Mouse (Mus musculus): ENCODE results near the gene Qprt.
"Not testable (repeated sequence)": the region's sequence is repeated elsewhere in the genome, so short reads cannot be mapped to it uniquely, and the experiment has no call there.

Qprt gene

DNA sequence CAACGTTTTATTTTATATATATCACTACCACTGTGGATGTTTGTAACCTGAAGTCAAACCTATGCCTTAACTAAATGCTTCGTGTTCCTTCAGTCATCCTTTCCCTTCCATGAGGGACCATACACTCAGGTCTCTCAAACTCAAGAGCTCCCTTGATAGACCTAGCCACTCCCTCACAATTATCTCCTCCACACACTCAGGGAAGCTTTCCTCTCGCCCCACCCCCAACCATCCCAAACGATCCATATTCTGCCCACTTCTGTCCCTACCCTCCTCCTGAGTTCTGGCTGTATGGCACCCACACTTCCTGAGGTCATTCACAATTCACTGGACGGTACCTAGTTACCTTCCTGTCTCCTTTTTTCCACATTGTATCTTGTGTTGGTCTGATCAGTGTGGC lies 23.5 kb downstream of the Qprt start:
- no peak for DNase-seq (ENCODE audit: low read depth)

DNA sequence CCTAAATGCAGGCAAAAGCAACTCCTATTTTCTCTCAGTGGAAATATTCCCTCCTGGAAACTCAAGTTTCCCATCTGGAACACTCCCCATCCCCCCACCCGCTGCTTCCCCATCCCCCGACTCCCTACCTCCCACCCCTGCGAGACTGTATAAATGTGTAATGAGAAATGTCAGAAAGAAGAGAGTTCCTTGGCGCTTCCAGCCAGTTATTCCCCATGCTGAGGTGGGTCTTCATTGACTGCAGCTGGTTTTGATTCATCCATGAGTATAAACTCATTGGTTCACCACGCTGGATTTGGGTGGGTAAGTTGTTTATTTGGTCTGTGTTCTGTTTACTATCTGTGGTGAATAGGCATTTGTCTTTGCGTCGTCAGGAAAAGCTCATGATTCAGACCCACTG lies 25.6 kb downstream of the Qprt start:
- no peak for DNase-seq (ENCODE audit: low read depth)

DNA sequence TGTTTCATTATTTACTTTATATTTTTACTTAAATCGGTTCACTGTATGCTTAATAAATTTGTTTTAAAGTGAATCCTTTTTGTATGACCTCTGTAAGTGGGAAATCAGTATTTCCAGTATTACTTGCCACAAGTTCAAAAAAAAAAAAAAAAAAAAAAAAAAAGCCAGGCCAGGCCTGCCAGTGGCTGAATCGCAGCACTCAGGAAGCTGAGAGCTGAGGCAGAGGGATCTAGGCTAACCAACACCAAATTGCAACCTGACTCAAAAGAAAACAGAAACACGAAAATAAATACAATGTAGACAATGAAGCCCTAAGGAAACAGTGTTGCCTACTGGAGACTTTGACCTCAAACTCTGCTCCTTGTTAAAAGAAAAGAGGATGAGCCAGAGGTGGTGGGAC lies 28.1 kb downstream of the Qprt start:
- no peak for DNase-seq (ENCODE audit: low read depth)

DNA sequence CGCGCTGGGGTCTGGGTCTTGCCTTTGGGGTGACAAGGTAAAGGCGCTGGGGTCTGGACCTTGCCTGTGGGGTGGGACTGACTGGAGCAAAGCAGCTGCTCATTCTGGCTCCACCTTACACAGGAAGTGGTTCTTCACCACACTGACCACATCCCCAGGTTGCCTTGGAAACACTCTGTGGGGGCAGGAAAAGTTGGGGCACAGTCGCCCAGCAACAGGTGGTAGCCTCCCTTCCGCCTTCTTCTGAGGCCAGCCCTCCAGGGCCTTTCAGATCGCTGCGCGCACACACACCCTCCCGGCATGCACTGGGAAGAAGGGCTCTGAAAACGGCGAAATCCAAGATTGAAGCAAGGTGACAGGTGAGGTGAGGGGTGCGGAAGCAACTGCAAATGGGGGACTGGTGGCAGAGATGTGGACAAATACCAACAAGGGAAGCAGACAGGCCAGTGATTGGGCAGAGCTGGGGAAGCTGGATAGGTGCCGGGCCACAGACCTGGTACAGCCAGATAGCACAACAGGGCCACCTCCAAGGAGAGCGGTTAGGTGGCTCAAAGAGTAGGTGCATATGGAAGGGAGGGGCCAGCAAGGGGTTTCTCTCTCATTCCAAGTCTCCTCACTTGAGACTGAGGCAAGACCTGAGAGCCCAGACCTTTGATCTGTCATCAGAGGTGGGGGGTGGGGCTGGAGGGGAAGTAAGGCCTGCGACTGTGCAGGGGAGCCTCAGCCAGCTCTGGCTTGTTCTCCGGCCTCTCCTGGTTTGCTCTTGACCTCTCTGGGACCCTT lies 30.7 kb downstream of the Qprt start, which contains the start of gene AI467606:
AI467606 (plus strand) TSS at position 246 of the 783 bp plus-strand sequence.
- DNase-seq (ENCODE audit: low read depth) = peak; percentile 99

DNA sequence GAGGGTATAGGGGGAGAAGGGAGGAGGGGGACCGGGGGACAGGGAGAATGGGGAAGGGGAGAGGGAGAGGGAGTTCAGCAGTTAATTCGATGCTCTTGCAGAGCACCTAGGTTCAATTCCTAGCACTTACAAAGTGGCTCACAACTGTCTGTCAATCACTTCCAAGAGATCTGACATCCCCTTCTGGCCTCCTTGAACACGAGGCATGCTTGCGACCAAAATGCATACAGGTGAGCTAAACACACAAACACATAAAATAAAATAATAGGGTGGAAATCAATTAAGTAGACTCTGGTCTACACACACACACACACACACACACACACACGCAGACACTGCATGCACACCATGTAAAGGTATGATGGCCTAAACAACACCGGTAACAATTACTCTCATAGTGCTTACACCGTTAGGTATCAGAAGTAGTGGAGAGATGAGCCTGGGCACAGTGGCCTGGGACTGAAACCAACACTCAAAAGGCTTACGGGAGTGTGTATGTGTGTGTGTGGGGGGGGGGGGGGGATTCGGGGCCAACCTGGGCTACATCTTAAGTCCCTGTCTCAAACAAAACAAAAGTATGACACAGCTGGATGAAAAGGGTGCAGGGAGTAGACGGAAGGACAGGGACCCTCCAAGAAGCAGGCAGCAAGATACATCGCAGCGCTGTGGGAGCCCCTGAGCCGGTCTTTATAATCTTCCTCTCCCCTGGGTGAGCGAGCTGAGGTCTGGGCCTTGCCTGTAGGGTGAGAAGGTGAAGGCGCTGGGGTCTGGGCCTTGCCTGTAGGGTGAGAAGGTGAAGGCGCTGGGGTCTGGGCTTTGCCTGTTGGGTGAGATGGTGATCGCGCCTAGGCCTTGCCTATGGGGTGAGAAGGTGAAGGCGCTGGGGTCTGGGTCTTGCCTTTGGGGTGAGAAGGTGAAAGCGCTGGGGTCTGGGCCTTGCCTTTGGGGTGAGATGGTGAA lies 31.6 kb downstream of the Qprt start:
- no peak for DNase-seq (ENCODE audit: low read depth)

DNA sequence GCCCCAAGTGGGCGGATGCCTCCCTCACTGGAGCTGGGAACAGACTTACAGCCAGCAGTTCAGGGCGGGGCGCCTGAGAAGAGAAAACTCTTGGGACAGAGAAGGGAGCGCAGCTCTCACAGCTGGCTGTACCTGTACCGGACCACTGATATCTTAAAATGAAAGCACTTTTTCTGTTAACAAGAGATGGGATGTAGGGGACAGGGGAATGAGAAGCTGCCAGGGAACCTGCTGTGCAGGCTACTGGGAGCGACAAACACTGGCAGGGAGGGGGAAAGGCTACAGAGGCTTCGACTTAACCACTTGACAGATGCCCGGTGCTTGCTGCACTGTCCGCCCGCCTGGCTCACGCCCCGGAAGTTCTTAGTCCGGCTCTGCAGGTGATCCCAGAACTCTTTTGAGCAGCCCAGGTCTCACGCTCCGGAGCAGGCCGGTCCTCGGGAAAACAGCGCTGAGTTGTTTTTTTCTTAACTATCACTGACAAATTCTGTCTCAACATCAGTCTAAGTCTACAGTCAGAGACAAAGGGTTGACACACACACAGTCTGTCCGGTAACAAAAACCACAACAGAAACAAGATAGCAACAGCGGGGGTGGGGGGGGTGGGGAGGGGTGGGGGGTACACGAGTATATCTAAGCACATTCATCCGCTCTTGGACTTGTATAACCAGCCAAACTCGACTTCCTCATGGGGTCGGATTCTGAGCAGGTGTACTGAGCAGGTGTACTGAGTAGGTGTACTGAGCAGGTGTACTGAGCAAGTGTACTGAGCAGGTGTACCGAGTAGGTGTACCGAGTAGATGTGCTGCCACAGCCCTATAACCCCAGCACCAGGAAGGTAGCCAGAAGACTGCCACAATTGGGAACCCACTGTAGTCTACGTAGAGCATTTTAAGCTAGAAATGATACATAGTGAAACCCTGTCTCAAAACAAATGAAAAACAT lies 32.9 kb downstream of the Qprt start:
- DNase-seq (ENCODE audit: low read depth) = peak; percentile 61

DNA sequence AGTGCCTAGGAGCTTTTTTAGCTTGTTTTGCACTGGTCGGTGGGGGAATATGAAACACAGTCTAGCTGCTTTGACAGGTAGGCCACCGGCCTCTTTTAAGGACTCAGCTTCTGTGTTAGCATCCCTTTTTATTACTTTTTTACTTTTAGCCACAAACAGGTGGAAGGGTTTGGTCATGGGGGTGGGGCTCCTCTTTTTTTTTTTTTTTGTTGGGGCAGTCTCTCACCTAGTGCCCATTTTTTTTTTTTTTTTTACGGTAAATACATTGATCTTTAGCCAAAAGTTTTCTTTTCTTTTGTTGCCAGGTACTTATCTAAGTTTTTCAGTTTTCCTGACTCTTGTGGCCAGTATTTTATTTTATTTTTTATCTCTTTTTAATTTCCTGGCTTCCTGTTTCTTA lies 33.9 kb downstream of the Qprt start:
- no peak for DNase-seq (ENCODE audit: low read depth)

DNA sequence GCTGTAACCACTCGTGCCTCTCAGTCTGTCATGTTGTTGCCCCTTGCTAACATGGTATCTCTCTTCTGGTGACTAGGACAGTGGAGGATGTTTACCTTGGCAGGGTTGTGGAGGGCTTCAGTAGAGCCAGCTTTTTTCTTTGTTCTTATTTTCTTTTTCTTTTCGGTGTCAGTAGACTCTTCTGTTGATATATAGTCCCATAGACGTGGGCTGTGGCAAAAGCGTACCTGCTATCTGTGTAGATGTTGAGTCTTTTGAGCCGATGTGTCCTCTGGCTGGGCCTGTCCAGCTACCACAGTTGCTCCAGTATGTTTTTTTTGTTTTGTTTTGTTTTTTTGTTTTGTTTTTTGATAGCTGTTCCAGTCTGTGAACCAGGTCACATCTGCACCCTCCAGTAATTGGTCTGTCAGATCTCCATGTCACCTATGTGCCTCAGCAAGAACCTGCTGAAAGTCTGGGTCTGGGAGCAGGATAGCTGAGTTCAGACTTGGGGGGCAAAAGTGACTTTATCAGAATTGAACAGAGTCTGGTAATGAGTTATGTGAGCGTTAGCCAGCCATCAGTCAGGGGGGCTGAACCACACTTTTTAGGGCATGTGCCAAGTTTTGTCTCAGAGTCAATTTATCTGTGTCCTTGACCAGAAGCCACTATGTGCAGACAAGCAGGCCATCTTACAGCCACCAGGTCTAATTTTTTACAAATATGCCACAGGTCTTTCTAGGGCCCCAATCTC lies 34.6 kb downstream of the Qprt start, which contains the start of gene Zg16:
Zg16 (minus strand) TSS at position 51 of the 733 bp plus-strand sequence.
- not testable (repeated sequence) for DNase-seq (ENCODE audit: low read depth)

DNA sequence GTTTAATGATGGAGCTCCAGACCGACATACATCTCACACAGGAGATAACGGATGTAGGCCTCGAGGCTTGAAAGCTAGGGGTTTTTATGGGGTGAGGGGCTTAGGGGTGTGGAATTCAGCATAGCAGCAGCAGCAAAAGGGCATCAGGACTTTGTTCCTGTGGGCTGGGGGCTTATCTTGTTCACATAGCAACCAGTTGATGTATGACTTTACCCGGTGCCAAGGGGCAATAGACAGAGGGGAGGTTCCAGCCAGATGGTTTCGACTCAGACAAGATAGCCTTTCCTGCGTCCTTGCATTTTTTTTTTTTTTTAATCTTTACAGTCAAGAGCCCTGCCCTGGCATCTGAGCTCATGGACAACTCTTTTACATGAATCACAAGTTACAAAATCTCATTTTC lies 36.3 kb downstream of the Qprt start:
- not testable (repeated sequence) for DNase-seq (ENCODE audit: low read depth)

DNA sequence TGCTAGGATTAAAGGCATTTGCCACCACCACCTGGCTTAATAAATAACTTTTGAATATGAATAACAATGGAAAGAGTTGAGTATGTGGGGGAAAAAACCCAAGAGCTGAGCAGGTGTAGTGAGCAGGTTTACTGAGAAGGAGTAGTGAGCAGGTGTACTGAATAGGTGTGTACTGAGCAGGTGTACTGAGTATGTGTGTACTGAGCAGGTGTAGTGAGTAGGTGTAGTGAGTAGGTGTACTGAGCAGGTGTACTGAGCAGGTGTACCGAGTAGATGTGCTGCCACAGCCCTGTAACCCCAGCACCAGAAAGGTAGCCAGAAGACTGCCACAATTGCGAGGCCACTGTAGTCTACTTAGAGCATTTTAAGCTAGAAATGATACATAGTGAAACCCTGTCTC lies 37.2 kb downstream of the Qprt start:
- no peak for DNase-seq (ENCODE audit: low read depth)

DNA sequence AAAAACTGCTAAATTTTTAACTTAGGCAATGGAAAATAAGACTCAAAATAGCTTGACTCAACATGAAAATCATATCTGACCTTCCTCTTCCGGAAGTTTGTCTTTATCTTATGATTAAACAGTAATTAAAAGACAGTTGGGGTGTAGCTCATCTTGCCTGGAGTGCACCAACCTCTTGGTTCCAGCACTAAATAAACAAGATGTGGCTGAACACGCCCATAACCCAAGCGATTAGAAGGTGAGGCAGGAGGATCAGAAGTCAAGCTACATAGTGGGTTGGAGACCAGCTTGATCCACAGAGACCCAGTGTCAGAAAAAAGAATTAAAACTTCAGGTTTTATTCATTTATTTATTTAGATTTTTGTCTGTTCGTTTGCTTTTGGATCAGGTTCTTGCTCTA lies 38.3 kb downstream of the Qprt start:
- peak; percentile 42 for DNase-seq (ENCODE audit: low read depth)

DNA sequence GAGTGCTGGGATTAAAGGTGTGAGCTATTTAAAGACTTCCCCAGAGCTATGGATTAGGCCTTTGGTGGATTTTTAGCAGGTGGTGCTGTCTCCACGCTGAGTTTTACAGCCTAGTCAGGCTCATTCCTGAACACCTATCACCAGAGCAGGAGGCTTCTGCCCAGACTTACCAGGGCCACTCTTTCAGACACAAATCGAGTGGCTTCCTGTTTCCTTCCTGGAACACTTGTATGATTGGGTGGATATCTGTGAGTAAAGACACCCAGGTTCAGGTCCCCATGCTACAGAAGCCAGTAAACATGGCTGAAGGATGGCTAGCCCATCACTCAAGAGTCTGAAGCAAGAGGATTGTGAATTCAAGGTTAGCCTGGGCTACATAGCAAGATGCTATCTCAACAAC lies 39.0 kb downstream of the Qprt start:
- peak; percentile 51 for DNase-seq (ENCODE audit: low read depth)

DNA sequence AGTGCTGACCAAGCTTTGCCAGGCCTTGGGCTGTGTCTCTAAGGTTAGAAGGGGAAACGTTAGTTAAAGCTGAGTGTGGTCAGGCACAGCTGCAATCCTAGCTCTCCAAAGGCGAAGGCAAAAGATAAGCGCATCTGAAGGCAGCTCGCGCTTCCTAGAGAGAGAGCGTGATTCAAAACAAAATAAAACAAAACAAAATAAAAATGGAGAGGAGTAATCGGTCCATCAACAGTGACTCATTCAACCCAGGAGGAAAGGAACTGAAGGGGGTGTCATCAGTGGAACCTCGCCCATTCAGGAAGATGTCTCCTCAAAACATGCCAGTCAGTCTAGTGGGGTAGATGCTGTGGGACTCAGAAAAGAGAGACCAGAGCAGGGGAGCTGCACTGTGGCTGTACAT lies 39.8 kb downstream of the Qprt start:
- DNase-seq (ENCODE audit: low read depth) = peak; percentile 81

DNA sequence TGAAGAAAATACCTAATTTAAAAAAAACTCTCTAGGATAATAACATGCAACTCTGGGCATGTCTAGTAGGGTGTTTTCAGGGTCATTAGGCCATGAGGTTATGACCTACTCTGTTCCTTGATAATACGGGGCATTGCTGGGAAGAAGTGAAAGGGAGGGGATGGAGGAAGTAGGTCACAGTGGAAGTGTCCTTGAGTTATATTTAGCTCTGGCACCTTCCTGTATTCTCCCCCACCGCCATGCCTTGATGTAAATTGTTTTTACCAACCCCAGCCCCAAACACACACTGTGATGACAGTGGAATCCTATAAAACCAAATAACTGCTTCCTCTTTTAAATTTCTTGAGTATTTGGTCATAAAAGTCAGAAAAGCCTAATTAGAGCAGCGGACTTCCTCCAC lies 42.0 kb downstream of the Qprt start:
- DNase-seq (ENCODE audit: low read depth) = peak; percentile 69

DNA sequence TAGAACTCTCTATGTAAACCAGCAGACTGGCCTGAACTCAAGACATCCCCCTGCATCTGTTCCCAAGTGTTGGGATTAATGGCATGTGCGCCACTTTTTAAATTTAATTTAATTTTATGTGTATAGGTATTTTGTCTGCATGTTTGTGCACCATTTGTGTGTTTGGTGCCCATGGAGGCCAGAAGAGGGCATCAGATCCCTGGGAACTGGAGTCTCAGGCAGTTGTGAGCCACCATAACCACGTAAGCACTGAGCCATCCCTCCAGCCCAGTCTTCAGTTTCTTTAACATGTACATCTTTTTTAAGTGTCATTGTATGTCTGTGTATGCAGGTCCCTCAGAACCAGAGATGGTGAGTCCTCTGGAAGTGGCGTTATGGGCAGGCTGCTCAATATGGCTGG lies 44.3 kb downstream of the Qprt start:
- peak; percentile 79 for DNase-seq (ENCODE audit: low read depth)

DNA sequence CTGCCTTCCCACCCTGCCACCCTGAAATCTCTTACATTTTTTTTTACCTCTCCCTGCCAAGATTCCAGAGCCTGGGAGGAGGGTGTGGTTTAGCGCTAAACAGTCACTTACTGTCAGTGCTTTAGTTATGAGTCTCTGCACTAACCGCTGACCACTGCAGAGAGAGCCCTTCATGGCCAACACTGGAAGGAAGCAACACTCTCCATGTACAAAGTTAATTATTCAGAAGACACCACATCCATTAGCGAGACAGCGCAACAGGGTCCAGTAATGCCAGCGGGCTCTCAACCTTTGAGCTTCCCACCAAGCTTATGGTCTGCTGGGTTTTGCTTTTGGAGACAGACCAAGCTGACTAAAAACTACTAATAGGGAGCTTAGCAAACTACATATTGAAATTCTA lies 45.8 kb downstream of the Qprt start:
- DNase-seq (ENCODE audit: low read depth) = no peak

DNA sequence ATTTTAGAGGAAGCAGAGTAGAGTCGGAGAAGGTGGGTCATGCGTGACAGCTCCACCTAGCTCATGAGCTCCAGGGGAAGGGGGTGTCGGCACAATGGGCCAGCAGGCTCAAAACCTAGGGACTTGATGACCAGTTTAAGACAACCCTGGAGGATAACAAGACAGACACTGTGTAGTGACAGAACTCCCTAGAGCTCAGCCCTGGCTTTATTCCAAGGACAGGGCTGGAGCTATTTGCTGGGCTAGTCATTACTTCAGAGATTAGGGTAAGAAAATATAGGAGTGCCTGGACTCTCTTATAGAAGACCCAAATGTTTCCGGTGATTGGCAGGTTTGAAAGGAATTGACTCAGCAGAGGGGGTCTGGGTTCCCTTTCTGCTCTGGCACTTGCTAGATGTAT lies 48.8 kb downstream of the Qprt start:
- no peak for DNase-seq (ENCODE audit: low read depth)

DNA sequence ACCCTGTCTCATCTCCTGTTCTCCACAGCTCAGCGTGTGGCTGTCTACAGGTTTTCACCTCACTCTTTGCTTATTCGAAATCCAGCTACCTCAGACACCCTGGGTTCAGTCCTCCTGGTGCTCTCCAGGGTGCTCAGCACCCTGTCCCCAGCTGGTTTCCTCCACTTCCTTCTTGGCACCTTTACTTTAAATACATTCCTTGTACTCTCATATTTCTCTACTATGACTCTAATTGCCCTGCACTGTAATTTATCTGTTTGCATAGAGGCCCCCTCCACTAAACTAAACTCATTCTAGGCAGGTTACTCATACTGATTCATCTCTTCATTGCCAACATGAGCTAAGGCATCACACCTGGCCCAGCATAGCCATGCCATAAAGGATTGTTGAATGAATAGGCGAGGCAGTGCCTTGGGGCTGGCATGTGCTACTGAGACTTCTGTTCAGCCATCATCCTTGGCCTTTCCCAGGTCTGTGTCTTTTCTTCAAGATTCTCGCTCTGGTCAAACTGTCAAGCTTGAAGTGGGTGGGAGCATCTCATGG lies 51.1 kb downstream of the Qprt start:
- no peak for DNase-seq (ENCODE audit: low read depth)

DNA sequence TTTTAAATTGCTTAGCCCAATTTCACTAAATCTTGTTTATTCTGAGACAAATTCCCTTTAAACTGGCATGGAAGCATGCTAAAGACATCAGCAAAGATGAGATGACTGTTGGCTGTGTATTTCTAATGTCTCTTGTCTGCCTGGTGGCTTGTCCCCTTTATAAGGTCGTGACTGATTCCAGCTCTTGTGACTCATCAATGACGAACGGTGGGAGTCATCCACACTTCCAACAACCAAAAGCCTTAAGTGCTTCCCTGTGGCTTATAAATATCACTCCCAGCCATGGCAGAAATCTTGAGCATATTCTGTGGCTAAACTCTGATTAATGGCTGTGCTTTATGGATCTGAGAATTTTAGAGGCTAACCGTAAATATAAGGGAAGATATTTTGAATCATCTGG lies 55.7 kb downstream of the Qprt start:
- peak; percentile 29 for DNase-seq (ENCODE audit: low read depth)

DNA sequence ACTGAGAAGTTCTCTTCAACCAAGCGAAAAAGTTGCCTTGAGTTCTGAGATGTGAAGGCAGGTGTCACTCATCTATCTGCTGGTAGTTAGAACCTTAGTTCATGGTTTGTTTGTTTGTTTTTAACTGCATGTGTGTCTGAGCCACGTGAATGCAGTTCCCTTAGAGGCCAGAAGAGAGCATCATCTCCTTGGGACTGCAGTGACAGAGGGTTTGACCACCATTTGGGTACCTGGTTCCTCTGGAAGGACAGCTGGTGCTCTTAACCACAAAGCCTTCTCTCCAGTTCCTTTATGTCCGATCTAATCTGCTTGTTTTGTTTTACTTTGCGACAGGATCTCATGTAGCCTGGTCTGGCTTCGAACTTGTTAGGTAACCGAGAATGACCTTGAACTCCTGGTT lies 56.5 kb downstream of the Qprt start:
- DNase-seq (ENCODE audit: low read depth) = peak; percentile 66

Measured in 416B (cell line).